Mouse (Mus musculus) monocyte, adult 59 days (primary cell): ENCODE measurements around the gene Srsf1. TPM values are rescaled to one million over a fixed set of nuclear protein-coding genes. Genes with fewer than 3 reads are reported as not detected.

Experiments
- total RNA-seq, 2 experiments: library from RNA; stranded (reverse); gene quantifications; one replicate each; pipeline ENCODE4 v1.2.4; 2023

Srsf1 gene
- total RNA-seq, result 100 to 1,000 TPM; 139 to 143 TPM

GRCm38 (mm10) chr11:88046944-88047794 lies at the start of gene Srsf1:
TSS of gene Srsf1 (plus strand) at chr11:88047373.

GRCm38 (mm10) chr11:88067586-88068410 lies 20.6 kb downstream of the Srsf1 start, which contains the start of gene Vezf1:
TSS of gene Vezf1 (plus strand) at chr11:88068279.

GRCm38 (mm10) chr11:88098021-88098729 lies 51.0 kb downstream of the Srsf1 start, which contains the start of gene Cuedc1:
TSS of gene Cuedc1 (plus strand) at chr11:88098058.

Other genes with a start within 250 kb of the Srsf1 start
- gene Lpo, start 219.1 kb upstream of the Srsf1 start, total RNA-seq, result not detected
- gene Mks1, start 194.2 kb upstream of the Srsf1 start, total RNA-seq, result 1 to 10 TPM; 8.3 to 9.5 TPM
- gene Epx, start 171.8 kb upstream of the Srsf1 start, total RNA-seq, result not detected
- gene Olfr462, start 155.1 kb upstream of the Srsf1 start, total RNA-seq, result not detected
- gene Olfr463, start 150.0 kb upstream of the Srsf1 start, total RNA-seq, result not detected
- gene Olfr464, start 126.4 kb upstream of the Srsf1 start, total RNA-seq, result not detected
- 10 to 100 TPM; 18.8 to 20.7 TPM for gene Dynll2, start 59.8 kb upstream of the Srsf1 start, total RNA-seq
- gene Vezf1, start 20.9 kb downstream of the Srsf1 start, total RNA-seq, result 10 to 100 TPM; 44.2 to 44.6 TPM
- gene Cuedc1, start 50.7 kb downstream of the Srsf1 start, total RNA-seq, result 1 to 10 TPM; 1.1 to 1.2 TPM
- 10 to 100 TPM; 57.4 to 58.1 TPM for gene Mrps23, start 157.0 kb downstream of the Srsf1 start, total RNA-seq
- gene Ccdc182, start 246.7 kb downstream of the Srsf1 start, total RNA-seq, result not detected